Mouse (Mus musculus) CH12.LX (cell line): ENCODE data around the gene Dglucy.

ENCODE experiments used
- BHLHE40 ChIP-seq: IDR thresholded peaks from 2 replicates; pipeline ENCODE4 v1.6.1; 2011; ENCODE audit warnings: mild to moderate bottlenecking, low read depth, low read length, improper control_type of control experiment
- CTCF ChIP-seq, 2 experiments: IDR thresholded peaks in 1 of 2; conservative IDR thresholded peaks in 1 of 2; 2 replicates each; pipeline ENCODE4 v1.5.1; 2011 to 2012; ENCODE audit warnings: low read depth in 2 of 2, low read length in 2 of 2, improper control_type of control experiment in 1 of 2, inconsistent platforms in 1 of 2, mild to moderate bottlenecking in 1 of 2, moderate library complexity in 1 of 2
- PAX5 ChIP-seq: IDR thresholded peaks from 2 replicates; pipeline ENCODE4 v1.6.1; 2012; ENCODE audit warnings: low read length, inconsistent platforms, mixed read lengths

DNA sequence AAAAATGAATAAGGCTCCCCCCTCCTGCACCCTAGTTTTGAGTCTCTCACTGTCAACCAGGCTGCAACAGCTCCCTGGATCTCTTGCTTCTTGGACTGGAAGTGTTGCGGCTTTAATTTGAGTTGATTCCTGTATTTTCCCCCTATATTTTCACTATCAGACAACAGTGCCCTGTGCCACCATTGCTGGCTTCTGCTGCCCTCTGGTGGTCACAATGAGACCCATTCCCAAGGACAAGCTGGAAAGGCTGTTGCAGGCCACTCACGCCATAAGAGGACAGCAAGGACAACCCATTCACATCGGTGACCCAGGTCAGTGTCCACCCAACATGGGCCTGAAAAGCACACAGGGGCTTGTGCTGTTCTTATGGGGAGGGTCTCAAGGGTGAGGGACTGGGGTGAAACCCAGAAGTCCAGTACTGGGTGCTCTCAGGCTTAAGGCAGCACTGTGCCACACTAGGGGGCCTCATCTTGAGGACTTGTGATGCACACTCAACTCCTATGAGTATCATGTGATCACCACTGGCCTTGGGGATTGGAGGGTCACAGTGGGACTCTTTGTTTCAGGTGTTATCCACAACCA, 62.4 kb downstream of the Dglucy start:
- no peak for TF ChIP-seq BHLHE40
- peak; percentile 52 to 97 for TF ChIP-seq CTCF (conservative IDR thresholded peaks at IDR 0.05 in 1 of 2, IDR thresholded peaks at IDR 0.05 in 1 of 2; ENCODE audit: low read depth in 2 of 2, low read length in 2 of 2)
- no peak for TF ChIP-seq PAX5
